Mouse (Mus musculus) testis, adult 2 months (tissue): Measurements from ENCODE around the gene Abl1. TPM values are rescaled to one million over a fixed set of nuclear protein-coding genes. Genes with fewer than 3 reads are reported as not detected.

Experiments
- H3K27ac ChIP-seq: fragments of 200-500 bp; 2 replicates; pipeline ENCODE4 v1.5.1; 2012; ENCODE audit warnings: low read depth, low read length; ENCODE audit not compliant: control insufficient read depth, insufficient read depth
- H3K27me3 ChIP-seq: fragments of 200-500 bp; 2 replicates; pipeline ENCODE4 v1.6.1; 2012; ENCODE audit warnings: mild to moderate bottlenecking, low read length, moderate library complexity; ENCODE audit not compliant: control insufficient read depth, insufficient read depth
- H3K36me3 ChIP-seq: fragments of 200-500 bp; 2 replicates; pipeline ENCODE4 v1.6.1; 2012; ENCODE audit warnings: mild to moderate bottlenecking, low read length; ENCODE audit not compliant: control insufficient read depth, insufficient read depth
- H3K4me1 ChIP-seq: fragments of 200-500 bp; 2 replicates; pipeline ENCODE4 v1.6.1; 2012; ENCODE audit warnings: low read length; ENCODE audit not compliant: control insufficient read depth, insufficient read depth
- H3K4me3 ChIP-seq: fragments of 200-500 bp; 2 replicates; pipeline ENCODE4 v1.5.1; 2012; ENCODE audit warnings: low read depth, mild to moderate bottlenecking, low read length, moderate library complexity, mixed read lengths; ENCODE audit not compliant: control insufficient read depth
- CTCF ChIP-seq: fragments of 200-500 bp; IDR thresholded peaks from 2 replicates; pipeline ENCODE4 v1.5.1; 2012; ENCODE audit warnings: low read depth, mild to moderate bottlenecking, inconsistent platforms, low read length, moderate library complexity; ENCODE audit not compliant: control insufficient read depth, insufficient read depth, insufficient replicate concordance
- POLR2A ChIP-seq: fragments of 200-500 bp; IDR thresholded peaks from 2 replicates; pipeline ENCODE4 v1.6.1; 2012; ENCODE audit warnings: low read depth, mild to moderate bottlenecking, inconsistent platforms, low read length, moderate library complexity; ENCODE audit not compliant: control insufficient read depth
- polyA plus RNA-seq: library from polyadenylated mRNA; depleted of rRNA; stranded (reverse); fragments of >200 nt; gene quantifications from 2 replicates; pipeline ENCODE4 v1.2.3, GENCODE M21; 2012

Abl1 gene
- polyA plus RNA-seq, 1 experiment: 47.4 TPM

DNA sequence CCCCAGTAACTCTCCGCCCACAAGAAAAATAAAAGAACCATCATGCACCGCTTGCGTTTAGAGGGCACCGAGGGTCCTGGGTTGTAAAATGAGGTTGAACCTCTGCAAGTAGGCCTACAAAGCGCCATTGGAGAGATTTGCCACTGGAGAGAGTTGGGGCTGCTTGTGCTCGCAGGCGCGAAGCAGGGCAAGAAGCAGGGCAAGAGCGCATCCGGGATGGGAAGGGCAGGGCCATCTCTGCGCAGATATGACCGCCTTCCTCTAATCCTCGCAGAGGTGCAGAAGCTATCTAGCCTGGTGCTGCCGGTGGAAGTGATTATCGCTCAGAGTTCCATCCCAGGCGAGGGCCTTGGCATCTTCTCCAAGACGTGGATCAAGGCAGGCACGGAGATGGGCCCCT is 46.2 kb upstream of the Abl1 start:
- Histone ChIP-seq H3K4me1 (peaks cover 12% of the 10 kb centered on the region), H3K27ac (no peak overlapping the region), H3K4me3 (no peak overlapping the region), H3K27me3 (peaks cover 10% of the 10 kb centered on the region), H3K36me3 (no peaks in the 10 kb centered on the region)
- TF ChIP-seq CTCF: no peak
- no peak for TF ChIP-seq POLR2A

DNA sequence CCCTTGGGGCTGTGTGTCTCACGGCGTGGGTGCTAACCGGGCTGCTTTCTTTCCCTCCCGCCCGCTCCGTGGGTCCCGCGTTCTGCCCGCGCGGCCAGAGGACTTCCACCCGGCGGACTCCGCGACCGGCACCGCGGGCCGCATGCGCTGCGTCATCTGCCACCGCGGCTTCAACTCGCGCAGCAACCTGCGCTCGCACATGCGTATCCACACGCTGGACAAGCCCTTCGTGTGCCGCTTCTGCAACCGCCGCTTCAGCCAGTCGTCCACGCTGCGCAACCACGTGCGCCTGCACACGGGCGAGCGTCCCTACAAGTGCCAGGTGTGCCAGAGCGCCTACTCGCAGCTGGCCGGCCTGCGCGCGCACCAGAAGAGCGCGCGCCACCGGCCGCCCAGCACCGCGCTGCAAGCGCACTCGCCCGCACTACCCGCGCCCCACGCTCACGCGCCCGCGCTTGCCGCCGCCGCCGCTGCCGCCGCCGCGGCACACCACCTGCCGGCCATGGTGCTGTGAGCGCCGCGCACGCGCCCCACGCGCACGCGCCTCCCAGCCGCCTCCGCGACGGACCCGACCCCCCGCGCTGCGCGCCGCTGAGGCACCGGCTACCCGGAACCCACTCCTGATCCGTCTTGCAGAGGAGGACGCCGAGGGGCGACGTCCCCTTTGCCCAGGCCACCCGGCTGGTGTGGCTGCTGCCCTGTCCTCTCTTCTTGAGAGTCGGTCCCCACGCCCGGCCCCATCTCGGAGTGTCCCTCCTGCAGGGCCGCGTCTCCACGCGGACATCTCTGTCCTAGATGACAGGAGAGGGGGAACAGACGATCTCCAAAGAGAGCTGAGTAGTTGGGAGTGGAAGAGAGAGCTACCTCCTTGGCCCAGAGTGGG is 34.0 kb upstream of the Abl1 start:
- peak overlapping the region; percentile 74 for H3K27ac ChIP-seq
- H3K27me3 ChIP-seq: no peaks in the 10 kb centered on the region
- H3K4me1 ChIP-seq: peaks cover 15% of the 10 kb centered on the region
- H3K4me3 ChIP-seq: peak overlapping the region; percentile 91
- TF ChIP-seq CTCF (no peak), POLR2A (no peak)
- H3K36me3 ChIP-seq: no peaks in the 10 kb centered on the region

DNA sequence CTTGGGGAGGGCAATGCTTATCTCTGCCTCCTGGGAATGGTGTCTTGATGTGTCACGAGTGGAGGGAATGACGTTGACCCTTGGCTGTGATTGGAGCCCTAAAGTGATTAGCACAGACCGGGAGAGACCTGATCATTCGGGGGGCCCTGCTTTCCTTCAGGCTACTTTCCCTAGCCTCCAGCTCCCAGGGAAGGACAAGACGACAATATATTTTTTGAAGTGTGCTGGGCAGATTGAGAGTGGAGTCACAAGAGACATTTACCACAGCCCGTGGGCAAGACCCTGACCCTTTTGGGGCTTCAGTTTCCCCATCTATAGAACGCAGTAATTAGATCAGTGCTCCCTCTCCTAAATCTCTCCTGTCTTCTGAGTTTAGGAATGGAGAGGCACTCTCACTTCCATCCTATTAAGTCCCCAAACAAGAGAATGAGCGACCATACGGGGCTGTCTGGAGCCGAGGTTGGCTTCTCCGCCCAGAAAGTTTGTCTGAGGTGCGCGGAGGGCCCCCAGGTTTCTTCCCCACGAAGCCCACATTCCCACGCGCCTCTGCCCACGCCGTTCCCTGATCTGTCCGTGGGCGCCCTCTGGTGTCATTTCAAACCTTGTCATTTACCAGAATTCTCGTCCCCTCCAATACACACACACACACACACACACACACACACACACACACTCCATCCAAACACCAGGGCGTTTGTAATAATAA is 33.2 kb upstream of the Abl1 start:
- peaks cover 15% of the 10 kb centered on the region for H3K4me1 ChIP-seq
- no peak for TF ChIP-seq POLR2A
- TF ChIP-seq CTCF: peak; percentile 38; the same call in 1 of the 2 replicates
- H3K36me3 ChIP-seq: no peaks in the 10 kb centered on the region
- peak overlapping the region; percentile 91 for H3K4me3 ChIP-seq
- peak overlapping the region; percentile 74 for H3K27ac ChIP-seq
- no peaks in the 10 kb centered on the region for H3K27me3 ChIP-seq

DNA sequence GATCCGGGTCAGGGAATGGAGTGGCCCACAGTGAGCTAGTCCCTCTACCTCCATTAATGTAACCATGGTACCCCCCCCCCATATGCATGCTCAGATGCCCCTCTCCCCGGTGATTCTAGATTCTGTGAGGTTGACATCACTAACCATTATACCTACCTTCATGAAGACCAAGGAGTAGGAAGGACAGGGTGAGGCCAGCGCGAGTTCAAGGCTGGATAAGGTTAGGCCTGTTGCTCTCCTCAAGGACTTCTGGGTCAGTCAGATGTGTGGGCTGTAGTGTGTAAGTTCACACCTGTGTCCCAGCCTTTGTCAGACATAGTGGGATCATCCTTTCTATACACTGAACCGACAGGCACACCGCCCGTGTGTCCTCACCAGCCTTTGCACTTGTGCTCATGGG is 31.8 kb upstream of the Abl1 start:
- no peak overlapping the region for H3K27ac ChIP-seq

DNA sequence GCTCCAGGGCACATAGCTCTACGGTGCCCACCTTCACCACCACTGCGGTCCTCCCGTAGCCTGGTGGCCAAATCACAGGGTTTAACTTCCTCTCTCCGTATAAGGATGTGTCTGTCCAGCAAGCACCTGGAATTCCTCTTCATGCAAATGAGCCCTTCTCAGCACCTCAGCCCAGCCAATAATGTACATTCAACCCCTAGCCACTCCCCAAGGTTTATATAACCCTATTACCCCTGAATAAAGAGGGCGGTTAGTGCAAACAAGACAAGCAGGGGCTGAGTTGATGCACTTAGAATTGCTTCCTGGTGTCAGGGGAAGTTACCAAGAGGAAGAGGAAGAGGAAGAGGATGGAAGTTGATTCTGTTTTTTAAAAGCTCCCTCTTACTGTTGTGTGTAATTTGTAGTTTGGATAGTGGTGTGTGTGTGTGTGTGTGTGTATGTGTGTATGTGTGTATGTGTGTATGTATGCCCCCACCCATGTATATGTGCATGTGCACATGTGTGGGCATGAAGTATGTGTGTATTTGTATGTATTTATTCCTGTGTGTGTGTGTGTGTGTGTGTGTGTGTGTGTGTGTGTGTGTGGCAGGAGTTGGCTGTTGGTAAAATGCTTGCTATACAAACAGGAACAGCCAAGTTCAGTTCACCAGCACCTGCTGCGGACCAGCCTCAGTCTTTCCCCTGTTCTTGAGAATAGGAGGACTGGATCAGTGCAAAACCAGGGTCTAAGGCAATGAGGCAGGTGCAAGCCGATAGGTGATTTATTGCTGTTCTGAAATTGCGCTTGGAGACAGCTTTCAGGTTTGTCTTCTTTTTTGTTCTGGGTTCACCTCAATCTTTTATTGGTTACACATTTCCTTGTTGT is 25.0 kb upstream of the Abl1 start:
- TF ChIP-seq POLR2A (no peak), CTCF (no peak)
- H3K36me3 ChIP-seq: no peaks in the 10 kb centered on the region
- no peaks in the 10 kb centered on the region for H3K27me3 ChIP-seq
- no peak overlapping the region for H3K27ac ChIP-seq
- H3K4me3 ChIP-seq: no peak overlapping the region
- no peaks in the 10 kb centered on the region for H3K4me1 ChIP-seq

More for the DNA sequence above, 31.8 kb upstream of the Abl1 start:
- Histone ChIP-seq H3K36me3 (no peaks in the 10 kb centered on the region), H3K4me1 (peaks cover 15% of the 10 kb centered on the region), H3K4me3 (no peak overlapping the region), H3K27me3 (no peaks in the 10 kb centered on the region)
- no peak for TF ChIP-seq POLR2A
- TF ChIP-seq CTCF: no peak

DNA sequence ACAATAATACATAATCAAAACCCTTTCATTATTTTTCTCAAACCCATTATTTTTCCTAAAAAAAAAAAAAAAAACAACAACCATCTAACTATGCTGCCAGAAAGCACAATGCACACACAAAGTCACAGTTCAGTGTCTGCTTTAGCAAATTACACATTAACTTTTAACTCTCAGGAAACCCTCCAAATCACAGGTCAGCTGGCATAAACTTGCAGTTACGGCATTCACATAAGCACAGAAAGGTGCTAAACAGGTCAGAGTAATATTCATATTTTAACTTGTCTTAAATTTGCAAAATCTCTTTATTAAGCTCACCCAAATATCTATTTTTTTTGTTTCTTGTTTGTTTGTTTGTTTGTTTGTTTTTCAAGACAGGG is 24.4 kb upstream of the Abl1 start:
- no peaks in the 10 kb centered on the region for H3K36me3 ChIP-seq
- H3K27ac ChIP-seq: no peak overlapping the region
- H3K4me1 ChIP-seq: no peaks in the 10 kb centered on the region
- TF ChIP-seq CTCF (no peak), POLR2A (no peak)
- H3K4me3 ChIP-seq: no peak overlapping the region
- no peaks in the 10 kb centered on the region for H3K27me3 ChIP-seq

DNA sequence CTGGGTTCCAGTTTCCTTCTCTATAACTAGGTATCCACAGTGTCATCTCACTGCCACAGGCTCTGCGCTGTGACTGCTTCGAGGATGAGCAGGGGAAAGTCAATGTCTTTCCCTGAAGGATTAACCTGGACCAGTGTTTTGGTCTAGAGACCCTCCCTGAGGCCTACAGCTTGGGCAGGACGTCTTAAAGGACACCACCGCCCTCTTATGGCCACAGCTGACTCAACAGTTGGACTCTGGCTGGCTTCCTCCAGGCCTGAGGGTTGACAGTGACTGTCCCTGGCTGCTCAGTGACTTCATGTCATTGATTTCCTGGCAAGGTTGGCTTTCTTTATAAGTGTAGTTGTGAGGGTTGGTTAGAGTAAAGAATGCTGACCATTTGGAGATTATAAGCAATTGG is 20.8 kb upstream of the Abl1 start:
- H3K27ac ChIP-seq: no peak overlapping the region
- H3K36me3 ChIP-seq: no peaks in the 10 kb centered on the region
- peaks cover 9% of the 10 kb centered on the region for H3K4me1 ChIP-seq
- peak; percentile 19; the same call in 1 of the 2 replicates for TF ChIP-seq CTCF
- no peak for TF ChIP-seq POLR2A
- no peaks in the 10 kb centered on the region for H3K27me3 ChIP-seq
- H3K4me3 ChIP-seq: no peak overlapping the region
